Mouse (Mus musculus): ENCODE data around the gene Hist1h2bp.
A peak's percentile ranks its signal among the peaks of the same experiment; 100 is the strongest.
"Not testable (repeated sequence)": the region's sequence is repeated elsewhere in the genome, so short reads cannot be mapped to it uniquely, and the experiment has no call there.

Gene Hist1h2bp

DNA sequence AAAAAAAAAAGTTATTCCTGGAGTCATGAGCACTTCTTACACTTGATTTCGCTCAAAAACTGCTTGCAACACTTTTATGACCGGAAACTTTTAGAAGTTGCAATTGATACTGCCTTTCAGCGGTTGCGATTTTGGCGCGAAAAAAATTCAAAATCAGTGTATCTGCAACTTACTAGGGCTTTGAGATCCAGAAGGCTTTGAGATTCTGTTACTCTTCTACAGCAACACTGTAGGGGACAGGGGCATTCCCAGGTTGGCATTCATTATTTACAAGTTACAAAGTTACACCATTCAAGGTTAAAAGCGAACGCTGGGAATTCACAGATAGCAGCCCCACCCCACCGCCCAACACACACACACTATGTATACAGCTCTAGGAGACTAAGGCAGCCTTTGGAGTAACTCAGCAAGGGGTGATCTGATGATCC lies 3.5 kb upstream of the Hist1h2bp start:
- DNase-seq = peak in 1 of 2 experiments; percentile 17

GRCm38 (mm10) chr13:21784311-21784710 lies 3.0 kb upstream of the Hist1h2bp start:
- DNase-seq = no peak

DNA sequence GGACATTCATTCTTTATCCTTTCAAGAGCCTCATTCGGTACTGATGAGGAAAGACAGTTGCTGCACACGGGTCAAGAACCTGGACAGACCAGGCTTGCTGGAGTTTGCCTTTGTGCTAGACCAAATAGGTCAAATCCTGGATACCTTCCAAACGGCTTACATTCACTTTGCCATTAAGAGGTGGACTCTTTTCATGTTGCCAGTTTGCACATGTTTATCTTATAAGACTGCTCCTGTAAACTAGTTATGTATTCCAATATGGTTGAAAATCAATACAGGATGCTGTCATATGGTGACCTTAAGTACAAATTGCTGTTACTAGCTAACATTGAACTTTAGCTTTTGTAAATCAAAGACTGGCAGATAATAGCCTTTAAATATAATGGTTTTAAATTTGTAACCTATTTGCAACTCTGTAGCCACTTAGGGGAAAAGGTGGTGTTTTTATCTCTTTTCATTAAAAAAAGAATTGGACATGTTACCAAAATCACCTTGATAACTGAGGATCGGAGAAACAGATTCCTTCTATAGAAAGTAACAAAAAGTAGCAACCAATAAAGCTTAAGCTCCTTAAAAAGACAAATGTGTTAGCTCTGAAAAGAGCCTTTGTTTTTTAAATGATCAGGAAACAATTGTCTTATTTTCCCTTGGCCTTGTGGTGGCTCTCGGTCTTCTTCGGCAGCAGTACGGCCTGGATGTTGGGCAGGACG lies 917 bp upstream of the Hist1h2bp start:
- no peak for DNase-seq

- no peak for DNase-seq
Observed at GRCm38 (mm10) chr13:21787760-21788593, 716 bp downstream of the Hist1h2bp start.

- DNase-seq = no peak
Observed at GRCm38 (mm10) chr13:21789925-21790324, 2.7 kb downstream of the Hist1h2bp start.

DNA sequence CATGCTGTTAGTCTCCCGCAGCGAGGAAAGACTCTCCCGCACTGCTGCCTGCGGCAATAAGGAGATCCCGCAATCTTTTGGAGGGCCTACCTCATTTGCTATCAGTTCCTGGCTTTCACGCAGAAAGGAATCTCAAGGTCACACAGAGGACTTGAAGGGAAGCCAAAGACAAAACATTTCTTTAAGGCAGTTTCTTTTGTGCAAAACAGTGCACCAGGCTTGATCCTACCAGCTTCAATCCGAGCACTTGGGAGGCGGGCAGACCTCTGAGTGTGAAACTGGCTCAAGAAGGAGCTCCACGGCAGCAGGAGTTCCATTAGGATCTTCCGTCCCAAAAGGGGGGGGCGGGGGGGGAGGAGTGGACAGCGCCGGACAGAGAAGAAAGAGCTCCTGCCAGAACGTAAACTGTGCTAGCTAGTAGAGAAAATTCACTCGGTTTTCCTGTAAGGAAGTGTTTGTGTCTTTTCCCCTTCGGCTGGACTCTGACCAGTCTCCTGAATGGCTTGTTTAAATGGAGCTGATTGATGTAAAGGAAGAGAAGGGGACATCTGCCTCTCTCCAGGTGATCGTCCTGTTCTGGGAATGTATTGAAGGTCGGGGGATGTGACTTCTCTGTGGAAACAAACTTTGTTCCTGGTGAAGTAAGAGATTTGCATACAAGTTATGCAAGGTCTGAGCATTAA lies 3.5 kb downstream of the Hist1h2bp start:
- no peak for DNase-seq

- DNase-seq = no peak
Observed at GRCm38 (mm10) chr13:21795584-21795983, 8.3 kb downstream of the Hist1h2bp start.

DNA sequence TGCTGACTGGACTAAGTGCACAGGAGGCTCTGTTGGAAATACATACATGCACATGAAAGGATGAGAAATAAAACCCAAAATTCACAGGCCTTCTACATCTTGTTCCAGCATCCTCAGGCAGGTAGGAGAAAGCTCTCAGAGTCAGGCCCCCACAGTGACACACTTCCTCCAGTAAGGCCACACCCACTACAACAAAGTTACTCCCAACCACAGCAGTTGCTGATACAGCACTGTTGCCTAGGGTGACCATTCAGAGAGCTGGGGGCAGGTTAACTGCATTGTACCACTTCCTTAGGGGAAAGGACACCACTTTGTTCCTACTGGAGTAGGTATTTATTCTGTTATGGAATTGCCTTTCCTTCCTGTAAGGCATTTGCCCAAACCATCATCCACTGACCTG lies 9.9 kb downstream of the Hist1h2bp start:
- DNase-seq = not testable (repeated sequence)

GRCm38 (mm10) chr13:21803058-21803457 lies 15.8 kb downstream of the Hist1h2bp start:
- DNase-seq = not testable (repeated sequence)

GRCm38 (mm10) chr13:21810073-21810472 lies 22.8 kb downstream of the Hist1h2bp start, which contains the start of the genes Hist1h2bq and Hist1h2ao:
Hist1h2bq (minus strand) TSS chr13:21810197.
Hist1h2ao (plus strand) TSS chr13:21810465.
- not testable (repeated sequence) for DNase-seq

DNA sequence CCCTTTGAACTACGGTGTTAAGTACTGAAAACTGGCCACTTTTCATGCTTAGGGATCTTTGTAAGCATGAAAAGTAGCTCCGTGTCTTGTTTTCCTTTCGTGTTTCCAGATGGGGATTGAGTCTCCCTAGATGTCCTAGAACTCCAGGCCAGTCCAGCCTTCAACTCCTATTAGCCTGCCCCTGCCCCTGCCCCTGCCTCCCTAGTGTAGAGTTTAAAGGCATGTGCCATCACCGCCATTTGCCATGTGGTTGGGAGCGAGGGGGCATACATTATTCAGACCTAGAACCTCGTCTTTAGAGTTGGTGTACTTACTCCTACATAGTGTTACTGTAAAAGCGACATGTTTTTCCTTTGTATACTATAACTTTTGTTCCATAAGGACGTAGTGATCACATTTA lies 23.8 kb downstream of the Hist1h2bp start:
- DNase-seq = not testable (repeated sequence)

GRCm38 (mm10) chr13:21811539-21811938 lies 24.3 kb downstream of the Hist1h2bp start, which contains the start of gene Hist1h4m:
Hist1h4m (plus strand) TSS chr13:21811746.
- peak; percentile 28 to 44 for DNase-seq

GRCm38 (mm10) chr13:21812092-21812491 lies 24.8 kb downstream of the Hist1h2bp start:
- DNase-seq = not testable (repeated sequence)

DNA sequence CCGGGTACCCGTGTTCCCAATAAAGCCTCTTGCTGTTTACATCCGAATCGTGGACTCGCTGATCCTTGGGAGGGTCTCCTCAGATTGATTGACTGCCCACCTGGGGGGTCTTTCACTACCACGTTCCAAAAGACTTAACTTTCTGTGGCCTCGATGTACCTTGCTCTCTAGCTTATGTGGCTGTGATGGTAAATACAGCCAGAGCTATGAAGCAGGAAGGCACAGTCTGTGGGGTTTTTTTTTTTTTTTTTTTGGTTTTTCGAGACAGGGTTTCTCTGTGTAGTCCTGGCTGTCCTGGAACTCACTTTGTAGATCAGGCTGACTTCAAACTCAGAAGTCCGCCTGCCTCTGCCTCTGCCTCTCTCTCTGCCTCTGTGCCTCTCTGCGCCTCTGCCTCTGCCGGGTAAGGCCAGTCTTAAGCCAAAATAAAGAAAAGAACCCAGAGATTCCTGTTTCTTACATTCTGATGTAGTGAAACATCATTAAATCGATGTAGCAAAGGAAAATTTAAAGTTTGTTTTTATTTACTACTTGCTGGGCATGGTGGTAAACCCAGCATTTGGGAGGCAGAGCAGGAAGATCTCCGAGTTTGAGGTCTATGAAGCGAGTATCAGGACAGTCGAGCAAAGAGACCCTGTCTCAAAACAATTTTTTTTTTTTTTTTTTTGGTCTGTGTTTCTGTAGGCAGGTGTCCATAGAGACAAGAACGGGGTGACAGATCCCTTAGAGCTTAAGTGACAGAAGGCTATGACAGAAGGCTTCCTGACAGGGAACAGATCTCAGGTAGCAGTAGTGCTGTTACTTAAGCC lies 33.0 kb downstream of the Hist1h2bp start:
- not testable (repeated sequence) for DNase-seq

DNA sequence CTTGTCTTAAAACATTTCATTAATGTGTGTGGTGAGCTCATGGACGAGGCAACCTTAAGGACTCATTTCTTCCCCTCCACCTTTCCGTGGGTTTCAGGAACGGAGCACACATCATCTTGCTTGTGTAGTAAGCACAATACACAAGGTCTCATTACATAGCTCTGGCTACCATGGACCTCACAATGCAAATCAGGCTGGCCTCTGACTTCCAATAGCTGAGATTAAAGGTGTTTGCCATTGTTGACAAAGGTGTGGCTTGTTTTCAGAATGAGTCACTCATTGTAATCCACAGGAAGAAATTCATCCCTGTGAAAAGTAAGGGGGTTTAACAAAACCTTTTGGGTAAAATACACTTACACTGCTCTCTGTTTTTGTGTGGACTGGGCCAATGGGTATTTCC lies 41.2 kb downstream of the Hist1h2bp start:
- DNase-seq = no peak

- DNase-seq = no peak
Observed at GRCm38 (mm10) chr13:21830344-21830743, 43.1 kb downstream of the Hist1h2bp start.

GRCm38 (mm10) chr13:21831418-21832394 lies 44.4 kb downstream of the Hist1h2bp start, which contains the start of gene Hist1h4n:
Hist1h4n (minus strand) TSS chr13:21832196.
- peak; percentile 5 to 8 for DNase-seq

DNA sequence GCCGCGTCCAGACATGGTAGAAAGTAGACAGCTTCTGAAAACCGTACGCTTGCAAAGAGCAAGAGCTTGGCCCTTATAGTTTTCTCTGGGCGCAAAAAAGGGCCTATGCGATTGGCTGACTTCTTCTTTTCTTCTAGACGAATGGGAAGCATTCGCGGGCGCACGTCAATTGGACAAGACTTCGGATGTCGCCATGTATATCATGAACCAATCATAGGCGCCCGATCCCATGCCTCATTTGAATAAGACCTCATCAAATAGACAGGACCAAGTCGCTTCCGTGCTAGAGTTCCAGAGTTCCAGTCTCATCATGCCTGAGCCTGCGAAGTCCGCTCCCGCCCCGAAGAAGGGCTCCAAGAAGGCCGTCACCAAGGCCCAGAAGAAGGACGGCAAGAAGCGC lies 46.2 kb downstream of the Hist1h2bp start, which contains the start of the genes Hist1h2ap and Hist1h2br:
TSS of gene Hist1h2ap (minus strand) at position 47 of the 400 bp plus-strand sequence.
TSS of gene Hist1h2br (plus strand) at position 283 of the 400 bp plus-strand sequence.
- DNase-seq = not testable (repeated sequence)

Measured in kidney, postnatal 36 days (tissue).